Mouse (Mus musculus) gastrocnemius, postnatal 25 days (tissue): ENCODE data around the gene Sh3d19. TPM values are rescaled to one million over a fixed set of nuclear protein-coding genes. Genes with fewer than 3 reads are reported as not detected.

Experiments used
- DNase-seq: peaks from one replicate; pipeline ENCODE4 v3.0.0; 2022
- total RNA-seq, 2 experiments: library from RNA; stranded (reverse); gene quantifications; 1 replicate in 1 of 2; 2 replicates in 1 of 2; pipeline ENCODE4 v1.2.3; 2021

Gene Sh3d19
- total RNA-seq, 2 experiments from 2014 or later: 20.0 to 20.6 TPM

- DNase-seq: no peak
These were observed 166.1 kb downstream of the Sh3d19 start for GRCm38 (mm10) chr3:86136936-86137574.

- no peak for DNase-seq
These were observed 168.8 kb downstream of the Sh3d19 start for GRCm38 (mm10) chr3:86139660-86140059.

GRCm38 (mm10) chr3:86141366-86141765 is 170.5 kb downstream of the Sh3d19 start:
- no peak for DNase-seq

GRCm38 (mm10) chr3:86141886-86142262 is 171.0 kb downstream of the Sh3d19 start:
- peak; percentile 7 for DNase-seq

GRCm38 (mm10) chr3:86142263-86142933 is 171.5 kb downstream of the Sh3d19 start, which contains the start of gene Rps3a1:
Gene Rps3a1 (minus strand): TSS chr3:86142702.
- peak; percentile 97 for DNase-seq

- DNase-seq: no peak
These were observed 172.0 kb downstream of the Sh3d19 start for GRCm38 (mm10) chr3:86142934-86143317.

- DNase-seq: no peak
These were observed 172.4 kb downstream of the Sh3d19 start for GRCm38 (mm10) chr3:86143343-86143742.

GRCm38 (mm10) chr3:86149063-86149462 is 178.2 kb downstream of the Sh3d19 start:
- DNase-seq: no peak

GRCm38 (mm10) chr3:86149521-86149920 is 178.6 kb downstream of the Sh3d19 start:
- DNase-seq: no peak

GRCm38 (mm10) chr3:86168841-86169425 is 198.0 kb downstream of the Sh3d19 start:
- DNase-seq: no peak

GRCm38 (mm10) chr3:86179714-86180113 is 208.8 kb downstream of the Sh3d19 start:
- DNase-seq: no peak

Other genes starting within 250 kb of the Sh3d19 start
- gene Fam160a1, start 153.8 kb upstream of the Sh3d19 start, total RNA-seq: 10 to 100 TPM; 55.2 to 56.6 TPM
- gene Glt28d2, start 83.6 kb upstream of the Sh3d19 start, total RNA-seq: 1 to 10 TPM; 5.5 to 6.7 TPM
- 10 to 100 TPM; 35.3 to 39.6 TPM for gene Gm37240, start 83.6 kb upstream of the Sh3d19 start, total RNA-seq
- not detected for gene Prss48, start 31.4 kb downstream of the Sh3d19 start, total RNA-seq
- 100 to 1,000 TPM; 337 to 372 TPM for gene Rps3a1, start 171.6 kb downstream of the Sh3d19 start, total RNA-seq